Mouse (Mus musculus) embryonic facial prominence, embryonic 11.5 days (tissue): ENCODE results near the gene Zfp316. TPM values are rescaled to one million over a fixed set of nuclear protein-coding genes. Genes with fewer than 3 reads are reported as not detected.

ENCODE experiments used
- ATAC-seq: fragments of 200-750 bp; cut with Nextera tagmentation; replicated peaks from 2 replicates; pipeline ENCODE4 v1.8.0; 2017; ENCODE audit warnings: low read depth; ENCODE audit not compliant: insufficient number of reproducible peaks, low FRiP score, low TSS enrichment
- DNase-seq: peaks from one replicate; pipeline ENCODE4 v3.0.0-alpha.2; 2015; ENCODE audit warnings: low spot score
- H3K27ac ChIP-seq: fragments of 300-500 bp; sonication (generic); replicated peaks from 2 replicates; pipeline ENCODE4 v1.5.1; 2014; ENCODE audit warnings: mild to moderate bottlenecking, low read depth, low read length, control low read depth
- H3K27me3 ChIP-seq: fragments of 300-500 bp; sonication (generic); 2 replicates; pipeline ENCODE4 v1.6.1; 2014; ENCODE audit warnings: mild to moderate bottlenecking, low read length, moderate library complexity, mixed read lengths; ENCODE audit not compliant: control insufficient read depth, insufficient read depth
- H3K36me3 ChIP-seq: fragments of 300-500 bp; sonication (generic); replicated peaks from 2 replicates; pipeline ENCODE4 v1.6.1; 2014; ENCODE audit warnings: low read depth, mild to moderate bottlenecking, low read length, moderate library complexity, mixed read lengths; ENCODE audit not compliant: control insufficient read depth, insufficient read depth
- H3K4me1 ChIP-seq: fragments of 300-500 bp; sonication (generic); 2 replicates; pipeline ENCODE4 v1.6.1; 2014; ENCODE audit warnings: low read length, mixed read lengths; ENCODE audit not compliant: control insufficient read depth, insufficient read depth
- H3K4me2 ChIP-seq: fragments of 300-500 bp; sonication (generic); 2 replicates; pipeline ENCODE4 v1.6.1; 2014; ENCODE audit warnings: low read depth, mild to moderate bottlenecking, control low read depth, low read length, moderate library complexity
- H3K4me3 ChIP-seq: fragments of 300-500 bp; sonication (generic); 2 replicates; pipeline ENCODE4 v1.5.1; 2014; ENCODE audit warnings: low read depth, low read length, control low read depth
- H3K9ac ChIP-seq: fragments of 300-500 bp; sonication (generic); replicated peaks from 2 replicates; pipeline ENCODE4 v1.6.1; 2014; ENCODE audit warnings: mild to moderate bottlenecking, control low read depth, low read length
- H3K9me3 ChIP-seq: fragments of 300-500 bp; sonication (generic); replicated peaks from 2 replicates; pipeline ENCODE4 v1.6.1; 2016; ENCODE audit warnings: mild to moderate bottlenecking, low read length, inconsistent platforms, mixed read lengths; ENCODE audit not compliant: control insufficient read depth
- WGBS: fragments of 180-500 bp; shearing (Covaris S2); extraction: QIAGEN DNeasy Blood & Tissue Kit; methylation state at CpG from one replicate; pipeline ENCODE4 v1.1.7; 2014; 5-methylcytosine and 5-hydroxymethylcytosine counted together
- polyA plus RNA-seq: library from polyadenylated mRNA; unstranded; fragments of >200 nt; fragmentation: Nextera tagmentation; extraction: Ambion mirVana; gene quantifications from 2 replicates; pipeline ENCODE4 v1.2.1, GENCODE M21; 2014

Zfp316 gene
- polyA plus RNA-seq, 1 experiment from 2014 or later: 2.1 TPM

DNA sequence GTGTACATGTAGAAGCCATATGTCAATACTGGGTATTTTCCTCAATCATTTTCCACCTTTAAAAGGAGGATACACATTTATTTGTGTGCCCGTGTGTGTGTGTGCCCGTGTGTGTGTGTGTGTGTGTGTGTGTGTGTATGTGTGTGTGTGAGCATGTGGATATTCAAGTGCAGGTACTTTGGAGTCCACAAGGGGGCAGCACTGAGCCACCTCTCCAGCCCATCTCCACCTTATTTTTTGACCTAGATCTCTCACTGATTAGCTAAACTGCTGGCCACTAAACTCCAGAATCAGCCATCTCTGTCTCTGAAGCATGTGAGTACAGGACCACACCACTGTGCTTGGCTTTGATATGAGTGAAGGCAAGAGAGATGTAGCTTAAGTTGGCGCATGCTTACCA lies 25.0 kb upstream of the Zfp316 start:
- no peak overlapping the region for H3K4me3 ChIP-seq
- peaks cover 6% of the 10 kb centered on the region for H3K36me3 ChIP-seq
- H3K27ac ChIP-seq: no peak overlapping the region
- H3K9me3 ChIP-seq: no peaks in the 10 kb centered on the region
- no peak overlapping the region for H3K4me2 ChIP-seq
- ATAC-seq (no peak), DNase-seq (no peak)
- no peak overlapping the region for H3K9ac ChIP-seq
- WGBS: 94% methylated on average over 3 of the region's 3 CpGs
- peaks cover 2% of the 10 kb centered on the region; the same call in 1 of the 2 replicates for H3K4me1 ChIP-seq
- H3K27me3 ChIP-seq: peaks cover 39% of the 10 kb centered on the region

DNA sequence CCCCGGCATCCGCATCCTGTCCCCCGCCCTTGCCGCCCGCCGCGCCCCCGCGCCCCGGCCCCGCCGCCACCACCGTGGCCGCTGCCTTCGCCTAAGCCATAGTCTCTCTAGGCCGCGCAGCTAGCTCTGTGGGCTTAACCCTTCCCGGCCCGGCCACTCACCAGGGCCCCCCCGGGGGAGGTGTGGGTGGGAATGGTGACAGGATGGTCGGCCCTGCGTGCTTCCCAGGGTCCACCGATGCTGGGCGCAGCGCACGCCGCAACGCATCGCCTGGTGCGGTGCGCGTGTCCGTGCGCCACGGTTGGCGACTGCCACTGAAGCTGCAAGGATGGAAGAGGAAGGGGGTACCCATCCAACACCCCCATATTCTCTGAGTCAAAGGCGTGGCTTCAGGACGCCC lies 23.6 kb upstream of the Zfp316 start, which contains the start of gene Zfp853:
Zfp853 (minus strand) TSS at position 220 of the 400 bp plus-strand sequence.
- H3K4me2 ChIP-seq: peak within 1 kb of the TSS; percentile 91
- H3K27me3 ChIP-seq: peaks cover 49% of the 10 kb centered on the region
- no peak within 1 kb of the TSS for H3K27ac ChIP-seq
- no peaks in the 10 kb centered on the region for H3K9me3 ChIP-seq
- ATAC-seq (no peak), DNase-seq (no peak)
- H3K36me3 ChIP-seq: no peaks in the 10 kb centered on the region
- peaks cover 2% of the 10 kb centered on the region; the same call in 1 of the 2 replicates for H3K4me1 ChIP-seq
- WGBS: 2% methylated on average over 35 of the region's 38 CpGs
- peak within 1 kb of the TSS; percentile 57 for H3K9ac ChIP-seq
- peak within 1 kb of the TSS; percentile 42 for H3K4me3 ChIP-seq

DNA sequence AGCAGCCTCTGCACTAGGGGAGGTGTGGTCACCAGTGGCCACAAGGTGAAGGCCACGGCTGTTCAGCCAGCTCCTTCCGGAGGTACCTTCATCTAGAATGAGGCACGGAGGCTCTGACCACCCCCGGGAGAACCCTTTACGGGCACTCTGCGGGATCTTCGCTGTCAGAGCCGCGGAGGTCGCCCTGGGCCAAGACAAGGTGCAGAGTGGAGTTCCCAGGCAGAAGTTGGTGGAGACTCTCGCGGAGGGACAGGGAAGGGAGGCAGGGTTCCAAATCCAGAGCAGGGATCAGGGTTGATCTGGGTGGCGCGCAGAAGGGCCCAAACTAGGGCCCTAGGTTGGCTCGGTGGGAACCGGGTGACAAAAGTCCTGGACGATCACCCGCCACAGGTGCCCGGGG lies 23.1 kb upstream of the Zfp316 start:
- Histone ChIP-seq H3K9me3 (no peaks in the 10 kb centered on the region), H3K27me3 (peaks cover 54% of the 10 kb centered on the region), H3K4me3 (peak overlapping the region; percentile 42), H3K4me1 (peaks cover 2% of the 10 kb centered on the region; the same call in 1 of the 2 replicates), H3K9ac (peak overlapping the region; percentile 57), H3K4me2 (peak overlapping the region; percentile 91), H3K36me3 (no peaks in the 10 kb centered on the region), H3K27ac (no peak overlapping the region)
- DNase-seq (no peak), ATAC-seq (no peak)
- WGBS: under 1% methylated on average over 18 of the region's 19 CpGs

DNA sequence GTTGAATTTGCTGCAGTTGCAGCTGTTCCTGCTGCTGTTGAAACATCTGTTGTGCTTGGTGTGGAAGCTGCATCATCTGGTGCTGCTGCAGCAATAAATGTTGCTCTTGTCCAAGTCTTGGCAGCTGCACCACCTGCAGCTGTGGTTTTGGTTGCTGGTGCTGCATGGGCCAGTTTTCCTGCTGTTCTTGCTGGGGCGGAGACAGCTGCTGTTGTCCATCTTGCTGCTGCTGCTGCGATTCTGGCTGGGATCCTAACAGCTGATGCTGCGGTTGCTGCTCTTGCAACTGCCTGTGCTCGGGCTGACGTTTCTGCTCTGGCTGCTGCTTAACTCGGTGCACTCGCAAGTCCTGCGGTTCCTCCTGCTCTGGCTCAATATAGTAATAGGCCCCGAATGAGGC lies 19.5 kb upstream of the Zfp316 start:
- no peak for ATAC-seq
- no peak for DNase-seq
- H3K9me3 ChIP-seq: no peaks in the 10 kb centered on the region
- 75% methylated on average over 9 of the region's 9 CpGs for WGBS
- H3K4me2 ChIP-seq: no peak overlapping the region
- peaks cover 2% of the 10 kb centered on the region; the same call in 1 of the 2 replicates for H3K4me1 ChIP-seq
- H3K27ac ChIP-seq: no peak overlapping the region
- peaks cover 59% of the 10 kb centered on the region for H3K27me3 ChIP-seq
- no peaks in the 10 kb centered on the region for H3K36me3 ChIP-seq
- no peak overlapping the region for H3K9ac ChIP-seq
- H3K4me3 ChIP-seq: no peak overlapping the region

DNA sequence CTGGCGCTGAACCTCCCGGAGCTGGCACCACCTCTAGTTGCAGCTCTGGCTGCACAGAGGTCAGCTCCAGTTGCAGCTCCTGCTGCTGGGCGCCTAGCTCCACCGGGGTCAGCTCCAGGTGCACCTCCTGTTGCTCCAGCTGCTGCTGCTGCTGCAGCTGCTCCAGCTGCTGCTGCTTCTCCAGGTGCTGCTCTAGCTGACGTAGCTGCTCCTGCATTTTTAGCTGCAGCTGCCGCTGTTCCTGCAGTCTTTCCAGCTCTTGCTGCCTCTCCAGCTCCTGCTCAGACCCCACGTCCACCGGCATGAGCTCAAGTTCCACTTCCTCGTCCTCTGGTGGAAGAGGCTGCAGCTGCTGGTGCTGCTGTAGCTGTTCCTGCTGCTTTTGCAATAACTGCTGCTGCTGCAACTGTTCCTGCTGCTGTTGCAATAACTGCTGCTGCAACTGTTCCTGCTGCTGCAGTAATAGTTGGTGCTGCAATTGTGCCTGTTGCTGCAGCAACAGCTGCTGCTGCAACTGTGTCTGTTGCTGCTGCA lies 18.6 kb upstream of the Zfp316 start:
- peaks cover 50% of the 10 kb centered on the region for H3K27me3 ChIP-seq
- peak overlapping the region; percentile 34; the same call in 1 of the 2 replicates for H3K9ac ChIP-seq
- H3K36me3 ChIP-seq: no peaks in the 10 kb centered on the region
- H3K4me2 ChIP-seq: peak overlapping the region; percentile 62
- H3K9me3 ChIP-seq: no peaks in the 10 kb centered on the region
- H3K4me1 ChIP-seq: peaks cover 2% of the 10 kb centered on the region; the same call in 1 of the 2 replicates
- 8% methylated on average over 9 of the region's 9 CpGs for WGBS
- H3K27ac ChIP-seq: no peak overlapping the region
- ATAC-seq: no peak
- DNase-seq: no peak
- H3K4me3 ChIP-seq: peak overlapping the region; percentile 27; the same call in 1 of the 2 replicates

DNA sequence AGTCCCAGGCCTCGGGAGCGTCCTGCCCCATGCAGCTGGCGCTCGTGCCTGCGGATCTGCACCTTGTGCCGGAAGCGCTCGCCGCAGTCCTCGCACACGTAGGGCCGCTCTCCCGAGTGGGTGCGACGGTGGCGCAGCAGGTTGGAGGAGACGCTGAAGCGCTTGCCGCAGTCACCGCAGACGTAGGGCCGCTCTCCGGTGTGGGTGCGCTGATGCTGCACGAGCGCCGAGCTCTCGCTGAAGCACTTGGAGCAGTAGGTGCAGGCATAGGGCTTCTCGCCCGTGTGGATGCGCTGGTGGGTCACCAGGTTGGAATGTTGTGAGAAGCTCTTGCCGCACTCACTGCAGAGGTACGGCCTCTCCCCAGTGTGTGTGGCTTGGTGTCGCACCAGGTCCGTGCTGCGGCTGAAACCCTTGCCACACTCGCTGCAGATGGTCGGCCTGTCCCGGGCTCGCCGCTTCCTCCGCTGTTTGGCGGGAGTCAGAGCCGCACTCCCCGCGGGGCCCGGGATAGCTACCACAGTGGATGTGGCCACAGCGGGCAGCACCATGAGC lies 18.0 kb upstream of the Zfp316 start:
- Histone ChIP-seq H3K4me3 (peak overlapping the region; percentile 27), H3K9ac (peak overlapping the region; percentile 34), H3K36me3 (no peaks in the 10 kb centered on the region), H3K27ac (no peak overlapping the region), H3K9me3 (no peaks in the 10 kb centered on the region), H3K27me3 (peaks cover 44% of the 10 kb centered on the region), H3K4me2 (peak overlapping the region; percentile 62), H3K4me1 (peaks cover 2% of the 10 kb centered on the region; the same call in 1 of the 2 replicates)
- 3% methylated on average over 48 of the region's 48 CpGs for WGBS
- DNase-seq: peak; percentile 26
- 0 out of 2 replicates have a peak, but pooled peaks have one; percentile 22 for ATAC-seq

DNA sequence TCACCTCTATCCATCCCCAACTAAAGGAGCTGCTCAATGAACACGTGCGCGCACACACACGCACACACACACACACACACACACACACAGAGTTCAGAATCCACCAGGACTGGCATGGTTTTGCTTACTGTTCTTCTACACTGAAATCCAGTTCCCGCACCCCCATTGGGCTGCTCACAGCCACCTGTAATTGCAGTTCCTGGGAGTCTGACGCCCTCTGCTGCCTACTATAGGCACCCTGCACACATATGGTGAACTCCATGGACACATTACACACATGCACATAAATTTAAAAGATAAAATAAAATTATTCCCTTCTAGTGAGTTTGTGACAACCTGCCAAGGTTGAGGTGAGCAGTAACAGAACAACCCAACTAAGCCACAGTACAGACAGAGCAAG lies 14.9 kb upstream of the Zfp316 start:
- 45% methylated on average over 6 of the region's 6 CpGs for WGBS
- Histone ChIP-seq H3K4me1 (no peaks in the 10 kb centered on the region), H3K27me3 (peaks cover 23% of the 10 kb centered on the region), H3K9ac (no peak overlapping the region), H3K4me3 (no peak overlapping the region), H3K27ac (no peak overlapping the region), H3K36me3 (no peaks in the 10 kb centered on the region), H3K4me2 (no peak overlapping the region), H3K9me3 (no peaks in the 10 kb centered on the region)
- ATAC-seq: no peak
- DNase-seq: no peak

DNA sequence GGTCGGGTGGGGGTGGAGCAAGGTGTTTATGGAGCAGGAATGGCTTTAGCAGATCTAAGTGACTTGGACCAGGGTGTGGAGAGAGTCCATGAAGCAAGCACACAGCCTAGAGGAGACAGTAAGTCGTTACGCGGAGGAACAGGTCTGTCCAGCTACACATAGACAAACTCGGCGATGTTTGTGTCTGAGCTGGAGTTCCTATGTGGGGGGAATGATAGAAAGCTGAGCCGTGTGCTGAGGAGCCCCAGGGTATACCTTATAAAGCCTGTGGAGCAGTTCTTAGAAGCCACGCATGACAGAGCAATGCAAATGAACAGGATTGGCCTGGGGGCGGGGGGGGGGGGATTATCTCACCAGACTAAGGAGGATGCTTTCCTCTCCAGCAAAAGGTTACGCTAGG lies 9.4 kb upstream of the Zfp316 start:
- no peaks in the 10 kb centered on the region for H3K9me3 ChIP-seq
- H3K27ac ChIP-seq: no peak overlapping the region
- no peaks in the 10 kb centered on the region for H3K4me1 ChIP-seq
- H3K9ac ChIP-seq: no peak overlapping the region
- DNase-seq (no peak), ATAC-seq (no peak)
- WGBS: 34% methylated on average over 10 of the region's 10 CpGs
- no peaks in the 10 kb centered on the region; the same call in 1 of the 2 replicates for H3K27me3 ChIP-seq
- no peak overlapping the region for H3K4me2 ChIP-seq
- no peaks in the 10 kb centered on the region for H3K36me3 ChIP-seq
- no peak overlapping the region for H3K4me3 ChIP-seq
